Mouse (Mus musculus) liver, embryonic 14.5 days (tissue): ENCODE data around the gene Scmh1.

ENCODE experiments used
- CTCF ChIP-seq: IDR thresholded peaks from 2 replicates; pipeline ENCODE4 v1.5.1; 2016; ENCODE audit warnings: antibody characterized with exemption, low read depth, control low read depth
- EP300 ChIP-seq: IDR thresholded peaks from 2 replicates; pipeline ENCODE4 v1.6.1; 2016; ENCODE audit warnings: antibody characterized with exemption, low read depth

GRCm38 (mm10) chr4:120420193-120420592 lies 15.1 kb downstream of the Scmh1 start:
- TF ChIP-seq CTCF, result no peak
- TF ChIP-seq EP300, result no peak
